17 mouse cellular contexts compared by ENCODE assay signal in the genomic region with DNA sequence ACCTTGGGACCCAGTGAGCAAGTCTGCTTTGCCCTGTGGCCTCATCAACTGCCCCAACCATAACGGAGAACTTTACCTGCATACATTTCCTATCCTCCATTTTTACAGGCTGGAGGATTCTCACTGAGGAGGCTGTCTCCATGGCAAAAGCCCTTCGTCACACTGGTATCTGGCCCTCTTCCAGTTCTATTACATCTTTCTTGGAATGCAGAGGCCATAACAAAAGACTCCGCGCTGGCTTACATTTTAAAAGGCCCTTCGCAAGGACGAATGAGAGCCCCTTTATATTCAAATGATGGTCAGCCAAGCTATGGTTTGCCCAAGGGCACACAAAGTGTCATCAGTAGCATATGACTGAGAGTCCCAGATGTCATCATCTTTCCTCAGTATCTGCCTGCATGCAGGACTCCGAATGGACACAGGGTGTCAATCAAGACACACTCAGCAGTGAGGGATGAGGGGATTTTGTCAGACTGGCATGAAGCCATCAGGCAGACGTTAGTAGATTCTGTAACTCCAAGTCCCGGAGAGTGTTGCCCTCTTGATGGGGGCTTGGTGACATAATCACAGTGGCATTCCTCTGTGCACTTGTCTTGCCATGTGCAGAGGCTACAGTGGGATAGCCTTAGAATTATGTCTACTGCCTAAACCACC. TPM values are rescaled to one million over a fixed set of nuclear protein-coding genes. Genes with fewer than 3 reads are reported as not detected.
DNase-seq lines count a peak whose midpoint lies in the region; ATAC-seq and TF ChIP-seq lines count a peak whose summit lies in the region.
"Had no signal": no experiment of that assay in that cellular context is flagged by ENCODE, and none has a peak within 500 bp of the region (broad histone marks: within the 10 kb centered on the region; RNA-seq: fewer than 3 reads in every experiment).

No protein-coding gene starts in this region.

- H3K36me3 ChIP-seq in forebrain, embryonic 14.5 days (ENCODE audit: control insufficient read depth, insufficient read depth, low read length): no peaks in the 10 kb centered on the region
- H3K36me3 ChIP-seq in forebrain, embryonic 12.5 days (replicated peaks): no peaks in the 10 kb centered on the region
- no peaks in the 10 kb centered on the region for H3K36me3 ChIP-seq in lung, embryonic 14.5 days (ENCODE audit: insufficient read depth)
- no peaks in the 10 kb centered on the region for H3K36me3 ChIP-seq in heart, embryonic 10.5 days
- H3K36me3 ChIP-seq: heart, embryonic 13.5 days; neural tube, embryonic 12.5 days had no signal

- H3K27me3 ChIP-seq in forebrain, embryonic 14.5 days (replicated peaks; ENCODE audit: control insufficient read depth, insufficient read depth, low read length): no peaks in the 10 kb centered on the region
- H3K27me3 ChIP-seq in forebrain, embryonic 12.5 days: 0 out of 2 replicates have a peak, but pooled peaks cover 3% of the 10 kb centered on the region
- no peaks in the 10 kb centered on the region for H3K27me3 ChIP-seq in lung, embryonic 14.5 days (ENCODE audit: insufficient read depth, low read length)
- no peaks in the 10 kb centered on the region; the same call in 1 of the 2 replicates for H3K27me3 ChIP-seq in heart, embryonic 10.5 days (ENCODE audit: insufficient read depth, poor library complexity, severe bottlenecking)
- H3K27me3 ChIP-seq: neural tube, embryonic 12.5 days; Patski had no signal

- no peaks in the 10 kb centered on the region for H3K9me3 ChIP-seq in forebrain, embryonic 14.5 days (replicated peaks; ENCODE audit: control insufficient read depth, low read length)
- H3K9me3 ChIP-seq in forebrain, embryonic 12.5 days: no peaks in the 10 kb centered on the region
- no peaks in the 10 kb centered on the region for H3K9me3 ChIP-seq in lung, embryonic 14.5 days (ENCODE audit: low read depth, low read length)
- H3K9me3 ChIP-seq in heart, embryonic 10.5 days: no peaks in the 10 kb centered on the region
- H3K9me3 ChIP-seq: heart, embryonic 13.5 days; neural tube, embryonic 12.5 days had no signal

- H3K4me3 ChIP-seq in forebrain, embryonic 14.5 days (ENCODE audit: low read depth, low read length): no peak overlapping the region
- no peak overlapping the region for H3K4me3 ChIP-seq in forebrain, embryonic 12.5 days (replicated peaks)
- no peak overlapping the region for H3K4me3 ChIP-seq in lung, embryonic 14.5 days (ENCODE audit: low read depth, low read length)
- H3K4me3 ChIP-seq in heart, embryonic 10.5 days: no peak overlapping the region
- H3K4me3 ChIP-seq: heart, embryonic 13.5 days; layer of hippocampus, adult 2 months; neural tube, embryonic 12.5 days had no signal

- WGBS in forebrain, embryonic 14.5 days: 26% methylated on average over 9 of the region's 9 CpGs
- WGBS in forebrain, embryonic 12.5 days: 54% methylated on average over 9 of the region's 9 CpGs
- WGBS in lung, embryonic 14.5 days: 50% methylated on average over 9 of the region's 9 CpGs
- 69% methylated on average over 9 of the region's 9 CpGs for WGBS in heart, embryonic 10.5 days

- peaks cover 5% of the 10 kb centered on the region; the same call in 1 of the 2 replicates for H3K4me1 ChIP-seq in forebrain, embryonic 14.5 days (ENCODE audit: control insufficient read depth, insufficient read depth, low read length)
- H3K4me1 ChIP-seq in forebrain, embryonic 12.5 days: peaks cover 11% of the 10 kb centered on the region
- no peaks in the 10 kb centered on the region for H3K4me1 ChIP-seq in lung, embryonic 14.5 days (ENCODE audit: insufficient read depth)
- peaks cover 18% of the 10 kb centered on the region; the same call in 1 of the 2 replicates for H3K4me1 ChIP-seq in heart, embryonic 10.5 days

- H3K9ac ChIP-seq in forebrain, embryonic 14.5 days (ENCODE audit: low read length): no peak overlapping the region
- H3K9ac ChIP-seq in forebrain, embryonic 12.5 days: no peak overlapping the region
- no peak overlapping the region for H3K9ac ChIP-seq in lung, embryonic 14.5 days
- H3K9ac ChIP-seq: heart, embryonic 13.5 days; neural tube, embryonic 12.5 days had no signal

- ATAC-seq in forebrain, embryonic 14.5 days: no peak
- ATAC-seq in forebrain, embryonic 12.5 days (ENCODE audit: low FRiP score): no peak
- ATAC-seq in lung, embryonic 14.5 days (ENCODE audit: insufficient read depth): no peak
- ATAC-seq: Patski had no signal

- no peak overlapping the region for H3K27ac ChIP-seq in forebrain, embryonic 14.5 days (ENCODE audit: low read depth, low read length)
- no peak overlapping the region for H3K27ac ChIP-seq in forebrain, embryonic 12.5 days
- H3K27ac ChIP-seq in lung, embryonic 14.5 days (ENCODE audit: low read depth): no peak overlapping the region
- no peak overlapping the region for H3K27ac ChIP-seq in heart, embryonic 10.5 days
- H3K27ac ChIP-seq: heart, embryonic 13.5 days; layer of hippocampus, adult 2 months; neural tube, embryonic 12.5 days had no signal

- TF ChIP-seq POLR2A in brain, embryonic 14.5 days (IDR thresholded peaks at IDR 0.05; ENCODE audit: borderline replicate concordance, extremely low read depth, insufficient read depth, insufficient read length, poor library complexity, severe bottlenecking): no peak

- no peak overlapping the region for H3K4me2 ChIP-seq in forebrain, embryonic 14.5 days (ENCODE audit: low read length)
- H3K4me2 ChIP-seq in forebrain, embryonic 12.5 days: no peak overlapping the region
- H3K4me2 ChIP-seq in lung, embryonic 14.5 days: no peak overlapping the region
- H3K4me2 ChIP-seq: heart, embryonic 13.5 days; neural tube, embryonic 12.5 days had no signal

- peak; percentile 61 for DNase-seq in forebrain, embryonic 14.5 days (ENCODE audit: low spot score)
- DNase-seq in lung, embryonic 14.5 days: peak; percentile 29
- no peak for DNase-seq in lung, postnatal 25 days (ENCODE audit: low spot score)
- DNase-seq in ES-CJ7 (ENCODE audit: low read depth, low spot score): peak; percentile 25
- peak; percentile 70 for DNase-seq in brain, embryonic 14.5 days (ENCODE audit: low read depth)
- DNase-seq in heart, embryonic 10.5 days (ENCODE audit: low spot score): no peak
- DNase-seq: cerebellum, adult 18-20 months; heart, adult 11 months; kidney, adult 2 months; kidney, postnatal 14 days; layer of hippocampus, postnatal 36 days; liver had no signal

- TF ChIP-seq CTCF in lung, embryonic 14.5 days (IDR thresholded peaks at IDR 0.05; ENCODE audit: low read depth): no peak
- no peak for TF ChIP-seq CTCF in brain, embryonic 14.5 days (IDR thresholded peaks at IDR 0.05; ENCODE audit: borderline replicate concordance, extremely low read depth, insufficient read depth, insufficient read length)

RNA-seq across cellular contexts. Expression of a gene that starts 46.4 kb away (rescaled TPM):
- 52.1 and 54.2 TPM in 2 replicates for polyA plus RNA-seq in forebrain, embryonic 14.5 days (2014; fragmentation: Nextera tagmentation; extraction: Ambion mirVana)
- polyA plus RNA-seq in forebrain, embryonic 12.5 days (2016; fragmentation: Nextera tagmentation; extraction: Ambion mirVana): 74.8 and 77.6 TPM in 2 replicates
- 62.4 and 64.8 TPM in 2 replicates for polyA plus RNA-seq in lung, embryonic 14.5 days (2014; fragmentation: Nextera tagmentation; extraction: Ambion mirVana)
- 22.5 and 27.6 TPM in 2 replicates for polyA plus RNA-seq in brain, embryonic 14.5 days (2012; rRNA removed)
- 42.0 and 49.5 TPM in 2 replicates for polyA plus RNA-seq in heart, embryonic 10.5 days (2016; fragmentation: Nextera tagmentation; extraction: Ambion mirVana)

Comparison
In these comparisons a context has a peak if more than half of its experiments do, and no peak if none do; other contexts are left out.
1. DNase-seq: peak in forebrain, embryonic 14.5 days (single experiment), lung, embryonic 14.5 days (single experiment), ES-CJ7 (single experiment) and brain, embryonic 14.5 days (single experiment); none in lung, postnatal 25 days (single experiment) and heart, embryonic 10.5 days (single experiment).